Mouse (Mus musculus): ENCODE measurements at regions not wholly inside any gene's neighbourhood (a gene's known extent, or its start where the extent isn't known, plus 50 kb on each side); places are given as distances from the start of the nearest gene placed in this dataset.

DNA sequence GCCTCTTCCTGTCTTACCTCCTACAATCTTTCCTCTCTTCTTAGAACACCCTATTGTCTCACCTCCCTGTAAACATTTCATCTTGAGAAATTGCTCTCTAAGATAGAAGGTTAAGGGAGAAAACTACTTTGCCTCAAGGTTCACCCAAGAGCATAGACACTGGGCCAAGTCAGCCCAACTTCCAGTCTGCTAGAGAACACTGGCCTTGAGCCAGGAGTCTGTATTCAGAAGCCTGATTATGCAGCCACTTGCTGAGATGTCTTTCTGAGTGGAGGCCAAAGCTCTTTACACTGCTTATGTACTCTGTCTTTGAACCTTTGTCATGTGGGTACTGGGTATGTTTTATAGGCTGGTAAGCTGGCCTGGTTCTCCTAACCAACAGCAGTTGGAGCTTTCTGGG, 62.5 kb upstream of the Hdac4 start:
- TF ChIP-seq CTCF (IDR thresholded peaks at IDR 0.05; ENCODE audit: low read depth) (no peak), EP300 (IDR thresholded peaks at IDR 0.05; ENCODE audit: low read depth) (no peak)

Measured in heart, postnatal 0 days (tissue).